Comparison of ENCODE assay signal across 10 mouse cellular contexts in the genomic region with DNA sequence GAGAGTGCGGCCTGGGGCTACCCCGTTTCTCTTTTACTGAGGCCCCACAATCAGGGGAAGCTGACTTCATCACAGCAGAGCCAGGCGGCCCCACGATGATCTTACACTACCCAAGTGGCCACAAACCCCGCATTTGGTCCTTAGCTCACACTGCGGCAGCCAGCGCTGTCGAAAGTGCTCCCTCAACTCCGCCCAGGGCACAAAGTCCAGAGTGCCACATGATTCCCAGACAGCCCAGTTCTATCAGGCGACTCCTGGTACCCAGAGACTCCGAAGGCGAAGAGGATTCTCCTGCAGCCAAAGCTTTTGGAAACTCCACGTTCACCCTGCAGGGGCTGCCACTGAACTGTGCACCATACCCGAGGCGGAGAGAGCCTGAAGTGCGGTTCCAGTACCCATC. TPM values are rescaled to one million over a fixed set of nuclear protein-coding genes. Genes with fewer than 3 reads are reported as not detected.
DNase-seq lines count a peak whose midpoint lies in the region; ATAC-seq lines count a peak whose summit lies in the region.
"Had no signal": no experiment of that assay in that cellular context is flagged by ENCODE, and none has a peak within 500 bp of the region (broad histone marks: within the 10 kb centered on the region; RNA-seq: fewer than 3 reads in every experiment).

No protein-coding gene starts in this region.

- H3K27me3 ChIP-seq in heart, embryonic 15.5 days: peaks cover 82% of the 10 kb centered on the region
- H3K27me3 ChIP-seq in hindbrain, embryonic 14.5 days (ENCODE audit: control insufficient read depth, insufficient read depth, low read length): peaks cover 77% of the 10 kb centered on the region
- peaks cover 92% of the 10 kb centered on the region for H3K27me3 ChIP-seq in limb, embryonic 10.5 days (ENCODE audit: low read depth, poor library complexity, severe bottlenecking)
- peaks cover 51% of the 10 kb centered on the region for H3K27me3 ChIP-seq in neural tube, embryonic 14.5 days (ENCODE audit: control insufficient read depth, insufficient read depth, low read length)

- 10% methylated on average over 16 of the region's 16 CpGs for WGBS in heart, embryonic 15.5 days
- WGBS in hindbrain, embryonic 14.5 days: 15% methylated on average over 16 of the region's 16 CpGs
- 8% methylated on average over 16 of the region's 16 CpGs for whole genome bisulfite sequencing in limb, embryonic 10.5 days
- WGBS in neural tube, embryonic 14.5 days: 17% methylated on average over 16 of the region's 16 CpGs

- intact Hi-C loops in heart, postnatal 10 days (cut with DNase I): no loop called here

- H3K4me1 ChIP-seq in heart, embryonic 15.5 days (replicated peaks): peaks cover 21% of the 10 kb centered on the region
- peaks cover 18% of the 10 kb centered on the region for H3K4me1 ChIP-seq in hindbrain, embryonic 14.5 days (replicated peaks; ENCODE audit: control insufficient read depth, insufficient read depth, low read length)
- peaks cover 27% of the 10 kb centered on the region for H3K4me1 ChIP-seq in limb, embryonic 10.5 days
- H3K4me1 ChIP-seq in neural tube, embryonic 14.5 days (ENCODE audit: control insufficient read depth, insufficient read depth, low read length): peaks cover 11% of the 10 kb centered on the region

- H3K27ac ChIP-seq in heart, embryonic 15.5 days: no peak overlapping the region
- no peak overlapping the region for H3K27ac ChIP-seq in hindbrain, embryonic 14.5 days
- no peak overlapping the region for H3K27ac ChIP-seq in limb, embryonic 10.5 days
- no peak overlapping the region for H3K27ac ChIP-seq in neural tube, embryonic 14.5 days (ENCODE audit: low read depth, low read length)

- H3K9me3 ChIP-seq in heart, embryonic 15.5 days (replicated peaks): no peaks in the 10 kb centered on the region
- H3K9me3 ChIP-seq in hindbrain, embryonic 14.5 days (ENCODE audit: control insufficient read depth, low read length): no peaks in the 10 kb centered on the region
- no peaks in the 10 kb centered on the region for H3K9me3 ChIP-seq in limb, embryonic 10.5 days (replicated peaks)
- no peaks in the 10 kb centered on the region for H3K9me3 ChIP-seq in neural tube, embryonic 14.5 days (ENCODE audit: control insufficient read depth, low read length)

- H3K36me3 ChIP-seq in heart, embryonic 15.5 days: no peaks in the 10 kb centered on the region
- no peaks in the 10 kb centered on the region for H3K36me3 ChIP-seq in hindbrain, embryonic 14.5 days (replicated peaks; ENCODE audit: control insufficient read depth, insufficient read depth)
- H3K36me3 ChIP-seq in limb, embryonic 10.5 days: no peaks in the 10 kb centered on the region
- H3K36me3 ChIP-seq in neural tube, embryonic 14.5 days (ENCODE audit: control insufficient read depth, insufficient read depth, low read length): no peaks in the 10 kb centered on the region

- ATAC-seq in heart, embryonic 15.5 days (replicated peaks; ENCODE audit: insufficient number of reproducible peaks, insufficient read depth, low FRiP score, low read depth): no peak
- ATAC-seq in hindbrain, embryonic 14.5 days (ENCODE audit: low FRiP score): no peak
- ATAC-seq in neural tube, embryonic 14.5 days (ENCODE audit: low read depth): no peak

- no peak overlapping the region for H3K9ac ChIP-seq in heart, embryonic 15.5 days
- H3K9ac ChIP-seq in hindbrain, embryonic 14.5 days: no peak overlapping the region
- no peak overlapping the region for H3K9ac ChIP-seq in neural tube, embryonic 14.5 days (replicated peaks; ENCODE audit: low read depth, low read length)

- no peak for DNase-seq in heart, postnatal 10 days
- no peak for DNase-seq in hindbrain, embryonic 14.5 days (ENCODE audit: low spot score)
- peak; percentile 55 for DNase-seq in limb, embryonic 10.5 days (ENCODE audit: low spot score)
- DNase-seq in layer of hippocampus, adult 9-10 months (ENCODE audit: low spot score): no peak
- DNase-seq in thymus, postnatal 14 days: no peak
- DNase-seq in adrenal gland, postnatal 14 days: no peak
- DNase-seq: lung, postnatal 14 days had no signal

- peak overlapping the region; percentile 51 for H3K4me2 ChIP-seq in heart, embryonic 15.5 days
- H3K4me2 ChIP-seq in hindbrain, embryonic 14.5 days (replicated peaks): peak overlapping the region; percentile 25
- peak overlapping the region; percentile 19 for H3K4me2 ChIP-seq in neural tube, embryonic 14.5 days (ENCODE audit: low read depth, low read length)

- peak overlapping the region; percentile 24 for H3K4me3 ChIP-seq in heart, embryonic 15.5 days
- no peak overlapping the region for H3K4me3 ChIP-seq in hindbrain, embryonic 14.5 days (replicated peaks; ENCODE audit: low read length)
- peak overlapping the region; percentile 35 for H3K4me3 ChIP-seq in limb, embryonic 10.5 days
- H3K4me3 ChIP-seq in neural tube, embryonic 14.5 days (ENCODE audit: low read depth, low read length): no peak overlapping the region

RNA-seq across cellular contexts. Expression of gene Irx6, which starts 4.3 kb away (rescaled TPM):
- 1.1 and 1.3 TPM in 2 replicates for polyA plus RNA-seq in heart, embryonic 15.5 days (2015; fragmentation: Nextera tagmentation; extraction: Ambion mirVana)
- not detected for total RNA-seq in heart, postnatal 10 days (2021)
- polyA plus RNA-seq in hindbrain, embryonic 14.5 days (2014; fragmentation: Nextera tagmentation; extraction: Ambion mirVana): 0.86 and 2.3 TPM in 2 replicates
- polyA plus RNA-seq in limb, embryonic 10.5 days (2016; fragmentation: Nextera tagmentation; extraction: Ambion mirVana): 0.05 and 0.23 TPM in 2 replicates
- 0.67 and 1.8 TPM in 2 replicates for polyA plus RNA-seq in neural tube, embryonic 14.5 days (2014; fragmentation: Nextera tagmentation; extraction: Ambion mirVana)
- not detected in 2 replicates for total RNA-seq in adrenal gland, postnatal 14 days (2021)
- total RNA-seq: granulocyte monocyte progenitor cell, adult 5-6 weeks had no signal

Comparison
In these comparisons a context has a peak if more than half of its experiments do, and no peak if none do; other contexts are left out.
1. H3K4me3 ChIP-seq: peak in heart, embryonic 15.5 days (single experiment) and limb, embryonic 10.5 days (single experiment); none in hindbrain, embryonic 14.5 days (single experiment) and neural tube, embryonic 14.5 days (single experiment).
2. Peak in every context shown above with its lines, with median percentiles within 50 percentile points of each other: H3K4me2 ChIP-seq.